Mouse (Mus musculus) midbrain, embryonic 15.5 days (tissue): Measurements from ENCODE around the gene Prex1. TPM values are rescaled to one million over a fixed set of nuclear protein-coding genes. Genes with fewer than 3 reads are reported as not detected.

ENCODE experiments used
- ATAC-seq: fragments of 200-750 bp; cut with Nextera tagmentation; replicated peaks from 2 replicates; pipeline ENCODE4 v1.8.0; 2017; ENCODE audit warnings: moderate TSS enrichment
- H3K27ac ChIP-seq: fragments of 300-500 bp; sonication (generic); 2 replicates; pipeline ENCODE4 v1.5.1; 2015; ENCODE audit warnings: mild to moderate bottlenecking, inconsistent platforms
- H3K27me3 ChIP-seq: fragments of 300-500 bp; sonication (generic); replicated peaks from 2 replicates; pipeline ENCODE4 v1.6.1; 2015; ENCODE audit warnings: inconsistent platforms
- H3K36me3 ChIP-seq: fragments of 300-500 bp; sonication (generic); replicated peaks from 2 replicates; pipeline ENCODE4 v1.6.1; 2015; ENCODE audit warnings: inconsistent platforms
- H3K4me1 ChIP-seq: fragments of 300-500 bp; sonication (generic); 2 replicates; pipeline ENCODE4 v1.6.1; 2015; ENCODE audit warnings: inconsistent platforms
- H3K4me2 ChIP-seq: fragments of 300-500 bp; sonication (generic); 2 replicates; pipeline ENCODE4 v1.6.1; 2015; ENCODE audit warnings: inconsistent platforms, mild to moderate bottlenecking, moderate library complexity
- H3K4me3 ChIP-seq: fragments of 300-500 bp; sonication (generic); 2 replicates; pipeline ENCODE4 v1.5.1; 2015; ENCODE audit warnings: mild to moderate bottlenecking, inconsistent platforms
- H3K9ac ChIP-seq: fragments of 300-500 bp; sonication (generic); 2 replicates; pipeline ENCODE4 v1.6.1; 2015; ENCODE audit warnings: mild to moderate bottlenecking, inconsistent platforms
- H3K9me3 ChIP-seq: fragments of 300-500 bp; sonication (generic); 2 replicates; pipeline ENCODE4 v1.6.1; 2016; ENCODE audit warnings: inconsistent platforms
- WGBS: fragments of 180-500 bp; shearing (Covaris S2); methylation state at CpG from one replicate; pipeline ENCODE4 v1.1.7; 2015; ENCODE audit warnings: mixed read lengths; 5-methylcytosine and 5-hydroxymethylcytosine counted together
- polyA plus RNA-seq: library from polyadenylated mRNA; unstranded; fragments of >200 nt; fragmentation: Nextera tagmentation; extraction: Ambion mirVana; gene quantifications from 2 replicates; pipeline ENCODE4 v1.2.1, GENCODE M21; 2015

Gene Prex1
- polyA plus RNA-seq, 1 experiment from 2014 or later, result 20.6 TPM

DNA sequence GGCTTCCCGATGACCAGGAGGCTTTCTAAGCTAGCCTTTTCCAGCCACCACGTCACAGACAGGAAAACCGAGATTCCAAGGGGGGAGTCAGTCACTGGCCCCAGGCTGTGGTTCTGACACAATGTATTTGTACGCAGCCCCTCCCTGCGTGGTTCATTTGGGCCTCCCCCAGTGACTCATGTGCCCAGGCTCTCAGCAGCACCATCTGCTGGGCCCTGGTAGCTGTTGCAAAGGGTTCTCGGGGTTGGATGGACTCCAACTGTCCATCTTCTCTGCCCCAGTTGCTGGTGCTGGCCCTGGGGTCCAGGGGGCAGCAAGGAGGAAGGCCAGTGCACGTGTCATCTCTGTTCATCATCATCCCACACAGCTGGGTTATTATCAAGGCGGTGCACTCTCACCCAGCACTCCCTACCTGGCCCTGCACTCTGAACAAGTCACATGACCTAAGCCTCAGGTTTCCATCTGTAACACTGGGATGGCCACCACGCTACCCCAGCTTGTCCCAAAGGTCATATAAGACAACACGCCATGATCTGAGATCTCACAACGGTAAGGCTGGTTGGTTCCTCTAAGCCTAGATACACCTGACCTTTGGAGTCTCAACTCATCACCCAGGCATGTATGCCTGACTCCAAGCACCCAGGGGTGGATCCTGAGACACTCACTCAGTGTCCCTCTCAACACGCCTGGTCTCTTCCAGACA is 115.0 kb downstream of the Prex1 start:
- ATAC-seq, result no peak
- Histone ChIP-seq H3K4me2 (no peak overlapping the region), H3K4me3 (no peak overlapping the region), H3K9me3 (no peaks in the 10 kb centered on the region), H3K27ac (no peak overlapping the region), H3K36me3 (no peaks in the 10 kb centered on the region), H3K4me1 (no peaks in the 10 kb centered on the region), H3K27me3 (no peaks in the 10 kb centered on the region), H3K9ac (no peak overlapping the region)
- WGBS, result 90% methylated on average over 12 of the region's 12 CpGs

GRCm38 (mm10) chr2:166597763-166598162 is 115.9 kb downstream of the Prex1 start:
- Histone ChIP-seq H3K4me2 (no peak overlapping the region), H3K9me3 (no peaks in the 10 kb centered on the region), H3K4me1 (no peaks in the 10 kb centered on the region), H3K4me3 (no peak overlapping the region), H3K36me3 (no peaks in the 10 kb centered on the region), H3K27me3 (no peaks in the 10 kb centered on the region), H3K27ac (no peak overlapping the region), H3K9ac (no peak overlapping the region)
- no peak for ATAC-seq
- 82% methylated on average over 6 of the region's 6 CpGs for WGBS

DNA sequence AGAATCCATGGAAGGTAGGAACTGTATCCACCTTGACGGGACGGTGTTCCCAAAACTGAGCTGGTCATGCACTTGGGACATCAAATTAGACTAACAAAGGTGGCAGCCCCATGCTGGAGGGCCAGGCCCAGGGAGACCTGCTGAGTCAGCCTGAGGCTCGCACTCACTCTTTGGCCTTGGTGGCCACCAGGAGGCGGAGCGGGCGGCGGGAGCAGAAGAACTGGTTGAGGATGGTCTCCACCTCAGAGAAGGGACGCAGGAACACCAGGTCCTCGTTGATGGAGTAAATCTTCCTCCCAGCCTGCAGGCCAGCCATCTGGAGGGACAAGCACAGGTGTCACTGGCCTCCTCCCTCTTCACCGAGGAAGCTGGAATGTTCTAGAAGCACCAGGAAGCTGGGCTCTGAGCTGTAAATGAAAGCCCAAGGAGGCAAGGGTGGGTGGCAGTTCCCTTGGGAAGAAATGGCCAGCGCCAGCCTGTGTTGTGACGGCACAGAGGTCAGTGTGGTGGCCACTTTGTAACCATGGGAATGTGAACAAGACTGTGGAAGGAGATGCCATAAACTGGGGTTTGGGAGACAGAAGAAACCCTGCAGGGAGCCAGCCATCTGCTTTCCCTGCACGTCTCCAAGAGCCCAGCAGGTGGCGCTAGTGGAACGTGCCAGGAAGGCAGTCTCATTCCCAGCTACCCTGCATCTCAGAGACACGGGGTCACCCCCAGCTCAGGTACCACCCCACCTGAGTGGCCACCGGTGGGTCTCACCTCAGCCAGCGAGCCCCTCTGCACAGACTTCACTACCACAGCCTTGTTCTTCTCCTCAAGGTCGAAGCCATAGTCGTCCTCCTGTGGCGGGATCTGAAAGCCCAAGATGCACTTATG is 121.4 kb downstream of the Prex1 start:
- no peaks in the 10 kb centered on the region for H3K27me3 ChIP-seq
- H3K4me1 ChIP-seq, result 0 out of 2 replicates have a peak, but pooled peaks cover 2% of the 10 kb centered on the region
- no peak overlapping the region for H3K4me3 ChIP-seq
- H3K4me2 ChIP-seq, result no peak overlapping the region
- 47% methylated on average over 21 of the region's 21 CpGs for WGBS
- H3K27ac ChIP-seq, result no peak overlapping the region
- H3K36me3 ChIP-seq, result no peaks in the 10 kb centered on the region
- no peaks in the 10 kb centered on the region for H3K9me3 ChIP-seq
- peak; percentile 58; the same call in 1 of the 2 replicates for ATAC-seq
- no peak overlapping the region for H3K9ac ChIP-seq

DNA sequence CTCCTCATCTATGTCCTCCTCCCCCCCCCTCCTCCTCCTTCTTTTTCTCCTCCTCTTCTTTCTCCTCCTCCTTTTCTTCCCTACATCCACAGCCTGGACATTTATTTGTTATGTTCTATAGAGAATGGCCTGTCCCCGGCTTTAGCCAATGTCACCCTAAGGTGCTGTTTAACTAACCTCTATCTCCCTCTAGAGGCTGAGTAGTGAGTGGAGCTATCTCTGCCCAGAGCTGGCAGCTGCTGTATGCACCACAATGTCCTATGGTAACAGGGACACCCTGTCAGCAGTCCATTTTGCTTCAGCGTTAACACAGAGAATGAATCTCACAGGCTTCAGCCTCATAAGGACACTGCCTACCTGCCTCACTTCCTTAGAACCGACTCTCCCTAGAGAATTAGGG is 129.1 kb downstream of the Prex1 start:
- no peaks in the 10 kb centered on the region for H3K27me3 ChIP-seq
- peaks cover 9% of the 10 kb centered on the region; the same call in 1 of the 2 replicates for H3K36me3 ChIP-seq
- 87% methylated on average over 3 of the region's 3 CpGs for WGBS
- no peaks in the 10 kb centered on the region for H3K9me3 ChIP-seq
- H3K27ac ChIP-seq, result no peak overlapping the region
- H3K4me1 ChIP-seq, result no peaks in the 10 kb centered on the region
- H3K4me3 ChIP-seq, result no peak overlapping the region
- no peak overlapping the region for H3K4me2 ChIP-seq
- no peak overlapping the region for H3K9ac ChIP-seq
- ATAC-seq, result no peak

- no peak overlapping the region for H3K4me3 ChIP-seq
- no peaks in the 10 kb centered on the region for H3K27me3 ChIP-seq
- no peak overlapping the region for H3K27ac ChIP-seq
- H3K4me1 ChIP-seq, result no peaks in the 10 kb centered on the region
- no peak overlapping the region for H3K4me2 ChIP-seq
- peaks cover 9% of the 10 kb centered on the region; the same call in 1 of the 2 replicates for H3K36me3 ChIP-seq
- 99% methylated on average over 5 of the region's 5 CpGs for WGBS
- H3K9me3 ChIP-seq, result no peaks in the 10 kb centered on the region
- ATAC-seq, result no peak
- no peak overlapping the region for H3K9ac ChIP-seq
Observed at GRCm38 (mm10) chr2:166583292-166583691, 130.3 kb downstream of the Prex1 start.

DNA sequence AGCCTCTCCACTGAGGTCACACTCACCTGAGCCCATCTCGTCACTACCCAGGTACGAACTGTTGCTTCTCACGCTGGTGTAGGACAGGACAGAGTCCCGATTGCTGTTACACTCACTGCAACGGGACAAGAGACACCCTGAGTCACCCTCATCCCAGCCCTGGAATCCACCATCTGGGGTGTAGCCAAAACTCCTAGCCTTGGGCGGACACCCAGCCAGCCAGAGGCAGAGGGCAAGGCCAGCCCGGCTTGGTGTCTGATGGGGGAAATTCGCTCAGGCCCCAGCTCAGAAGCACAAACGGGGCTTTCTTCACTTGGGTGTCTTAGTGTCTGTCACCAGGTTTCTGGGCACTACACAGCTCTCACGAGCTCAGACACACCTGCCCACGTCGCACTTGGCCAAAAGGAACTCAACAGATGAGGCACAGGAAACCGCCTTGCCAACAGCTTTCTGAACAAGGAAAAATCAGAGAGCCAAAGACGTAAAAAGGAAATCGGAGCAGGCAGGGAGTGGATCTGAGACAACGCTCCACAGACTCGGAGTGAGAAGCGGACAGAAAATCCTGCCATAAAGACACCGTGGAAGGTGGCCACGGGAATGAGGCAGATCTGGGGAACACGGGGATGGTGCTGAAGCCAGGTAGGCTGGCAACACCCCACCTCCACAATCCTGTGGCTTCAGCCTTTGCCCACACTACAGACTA is 131.6 kb downstream of the Prex1 start:
- Histone ChIP-seq H3K9me3 (no peaks in the 10 kb centered on the region), H3K4me2 (no peak overlapping the region), H3K27me3 (no peaks in the 10 kb centered on the region), H3K36me3 (peaks cover 9% of the 10 kb centered on the region; the same call in 1 of the 2 replicates), H3K4me3 (no peak overlapping the region), H3K4me1 (no peaks in the 10 kb centered on the region), H3K9ac (no peak overlapping the region), H3K27ac (no peak overlapping the region)
- ATAC-seq, result no peak
- WGBS, result 92% methylated on average over 21 of the region's 21 CpGs

DNA sequence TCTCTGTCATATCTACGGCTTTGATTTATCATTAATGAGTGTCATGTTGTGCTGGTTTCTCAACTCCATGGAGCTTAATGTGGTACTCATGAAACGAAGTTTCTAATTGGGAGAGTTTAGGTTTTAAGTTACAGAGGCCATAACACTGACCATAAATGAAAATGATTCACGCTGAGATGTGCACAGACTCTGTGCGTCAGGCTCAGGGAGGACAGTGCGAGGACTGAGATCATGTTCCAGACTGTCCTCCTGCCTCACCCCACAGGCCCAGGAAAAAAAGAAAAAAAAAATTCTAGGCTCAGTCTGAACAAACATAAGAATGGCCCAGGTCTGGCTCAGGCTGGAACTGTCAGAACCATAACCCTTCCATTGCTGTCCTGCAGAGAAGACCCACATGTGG is 133.8 kb downstream of the Prex1 start:
- Histone ChIP-seq H3K27ac (no peak overlapping the region), H3K4me2 (no peak overlapping the region), H3K4me1 (no peaks in the 10 kb centered on the region), H3K9me3 (no peaks in the 10 kb centered on the region), H3K4me3 (no peak overlapping the region), H3K27me3 (no peaks in the 10 kb centered on the region), H3K36me3 (peaks cover 5% of the 10 kb centered on the region; the same call in 1 of the 2 replicates), H3K9ac (no peak overlapping the region)
- ATAC-seq, result no peak
- WGBS, result 96% methylated on average over 5 of the region's 5 CpGs

DNA sequence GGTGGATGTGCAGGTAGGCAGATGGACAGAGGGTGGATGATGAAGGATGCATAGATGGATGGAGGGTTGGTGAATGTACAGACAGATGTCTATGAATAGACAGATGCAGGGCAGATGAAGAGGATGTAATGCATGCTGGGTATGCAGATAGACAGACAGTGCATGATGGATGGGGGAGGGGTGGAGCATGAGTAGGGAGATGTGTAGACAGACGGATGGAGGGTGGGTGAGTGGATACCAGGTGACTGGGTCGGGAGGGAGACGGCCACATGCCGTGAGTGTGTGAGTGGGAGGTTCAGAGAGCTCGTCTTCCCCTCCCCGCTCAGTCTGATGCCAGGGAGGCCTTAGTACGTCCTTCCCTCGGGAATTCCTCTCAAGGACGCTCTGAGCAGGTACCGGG is 134.3 kb downstream of the Prex1 start:
- no peak overlapping the region for H3K4me3 ChIP-seq
- H3K4me1 ChIP-seq, result no peaks in the 10 kb centered on the region
- WGBS, result 90% methylated on average over 10 of the region's 10 CpGs
- H3K4me2 ChIP-seq, result no peak overlapping the region
- no peak overlapping the region for H3K9ac ChIP-seq
- H3K36me3 ChIP-seq, result peaks cover 5% of the 10 kb centered on the region; the same call in 1 of the 2 replicates
- no peak for ATAC-seq
- H3K9me3 ChIP-seq, result no peaks in the 10 kb centered on the region
- no peaks in the 10 kb centered on the region for H3K27me3 ChIP-seq
- no peak overlapping the region for H3K27ac ChIP-seq

DNA sequence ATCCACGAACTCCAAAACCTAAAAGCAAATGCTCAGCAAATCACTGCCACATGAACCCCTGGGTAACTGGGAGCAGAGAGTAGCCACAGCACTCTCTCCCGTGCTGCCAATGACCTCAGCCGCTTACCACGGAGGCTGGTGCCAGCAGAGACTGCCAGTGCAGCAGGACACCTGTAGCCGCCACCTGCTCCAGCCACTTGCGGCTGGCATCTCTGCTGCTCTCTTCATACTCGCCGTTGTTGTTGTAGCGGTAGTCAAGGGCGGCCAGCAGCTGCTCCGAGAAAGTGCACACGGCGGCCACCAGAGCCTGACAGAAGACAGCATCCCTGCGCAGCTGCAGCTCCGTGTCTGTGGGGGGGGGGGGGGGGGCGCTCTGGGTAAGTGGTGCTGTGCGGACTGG is 138.2 kb downstream of the Prex1 start:
- H3K4me2 ChIP-seq, result no peak overlapping the region
- no peaks in the 10 kb centered on the region for H3K4me1 ChIP-seq
- no peak overlapping the region for H3K4me3 ChIP-seq
- no peak overlapping the region for H3K27ac ChIP-seq
- no peaks in the 10 kb centered on the region for H3K36me3 ChIP-seq
- H3K9me3 ChIP-seq, result no peaks in the 10 kb centered on the region
- ATAC-seq, result no peak
- no peak overlapping the region for H3K9ac ChIP-seq
- WGBS, result 49% methylated on average over 15 of the region's 17 CpGs
- H3K27me3 ChIP-seq, result no peaks in the 10 kb centered on the region

GRCm38 (mm10) chr2:166574934-166575333 is 138.7 kb downstream of the Prex1 start:
- 18% methylated on average over 7 of the region's 7 CpGs for WGBS
- Histone ChIP-seq H3K4me2 (no peak overlapping the region), H3K27me3 (no peaks in the 10 kb centered on the region), H3K27ac (no peak overlapping the region), H3K9me3 (no peaks in the 10 kb centered on the region), H3K9ac (no peak overlapping the region), H3K36me3 (no peaks in the 10 kb centered on the region), H3K4me1 (no peaks in the 10 kb centered on the region), H3K4me3 (no peak overlapping the region)
- 0 out of 2 replicates have a peak, but pooled peaks have one; percentile 15 for ATAC-seq

DNA sequence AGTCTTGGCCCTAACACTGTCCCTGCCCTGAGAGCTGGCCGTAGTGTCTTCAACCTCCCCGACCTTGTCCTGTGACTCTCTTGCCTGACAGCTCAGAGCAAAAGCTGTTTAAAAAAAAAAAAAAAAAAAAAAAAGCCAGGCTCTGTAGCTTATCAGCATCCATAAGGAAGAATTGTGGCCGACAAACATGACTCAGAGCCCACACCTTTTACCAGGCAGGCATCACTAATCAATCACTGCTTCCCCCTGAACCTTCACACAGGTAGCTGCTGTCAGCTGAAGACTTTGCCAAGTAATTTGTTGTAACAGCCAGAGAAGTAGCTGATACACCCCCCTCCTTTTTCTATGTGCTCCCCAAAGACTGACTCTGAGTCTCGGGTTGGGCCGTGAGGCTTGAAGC is 140.0 kb downstream of the Prex1 start:
- WGBS, result 91% methylated on average over 5 of the region's 5 CpGs

GRCm38 (mm10) chr2:166572297-166572696 is 141.3 kb downstream of the Prex1 start:
- no peaks in the 10 kb centered on the region for H3K4me1 ChIP-seq
- H3K4me2 ChIP-seq, result no peak overlapping the region
- H3K27ac ChIP-seq, result no peak overlapping the region
- no peak overlapping the region for H3K9ac ChIP-seq
- H3K27me3 ChIP-seq, result no peaks in the 10 kb centered on the region
- no peak for ATAC-seq
- H3K4me3 ChIP-seq, result no peak overlapping the region
- H3K36me3 ChIP-seq, result no peaks in the 10 kb centered on the region
- no peaks in the 10 kb centered on the region for H3K9me3 ChIP-seq
- 96% methylated on average over 3 of the region's 3 CpGs for WGBS

More for the DNA sequence above, 140.0 kb downstream of the Prex1 start:
- no peak overlapping the region for H3K4me2 ChIP-seq
- H3K36me3 ChIP-seq, result no peaks in the 10 kb centered on the region
- no peaks in the 10 kb centered on the region for H3K9me3 ChIP-seq
- H3K27ac ChIP-seq, result no peak overlapping the region
- H3K4me3 ChIP-seq, result no peak overlapping the region
- no peaks in the 10 kb centered on the region for H3K27me3 ChIP-seq
- H3K9ac ChIP-seq, result no peak overlapping the region
- H3K4me1 ChIP-seq, result no peaks in the 10 kb centered on the region
- no peak for ATAC-seq
